Comparison of ENCODE assay signal across 8 mouse cellular contexts in genomic region chr19:3323753-3324270, GRCm38 (mm10). TPM values are rescaled to one million over a fixed set of nuclear protein-coding genes. Genes with fewer than 3 reads are reported as not detected.
DNase-seq lines count a peak whose midpoint lies in the region; ATAC-seq and TF ChIP-seq lines count a peak whose summit lies in the region.

No protein-coding gene starts in this region.

- peaks cover 1% of the 10 kb centered on the region; the same call in 1 of the 2 replicates for H3K36me3 ChIP-seq in E14TG2a.4 (ENCODE audit: insufficient read depth, low read length)
- H3K36me3 ChIP-seq in heart, embryonic 15.5 days: no peaks in the 10 kb centered on the region
- H3K36me3 ChIP-seq in lung, embryonic 14.5 days (ENCODE audit: insufficient read depth): no peaks in the 10 kb centered on the region

- H3K9ac ChIP-seq in heart, embryonic 15.5 days: peak overlapping the region; percentile 79
- H3K9ac ChIP-seq in lung, embryonic 14.5 days: peak overlapping the region; percentile 59

- ATAC-seq in heart, embryonic 15.5 days (replicated peaks; ENCODE audit: insufficient number of reproducible peaks, insufficient read depth, low FRiP score, low read depth): peak; percentile 9; the same call in 1 of the 2 replicates
- ATAC-seq in lung, embryonic 14.5 days (ENCODE audit: insufficient read depth): peak; percentile 3

- peaks cover 34% of the 10 kb centered on the region for H3K27me3 ChIP-seq in E14TG2a.4 (ENCODE audit: insufficient read depth, low read length)
- no peaks in the 10 kb centered on the region for H3K27me3 ChIP-seq in heart, embryonic 15.5 days
- 0 out of 2 replicates have a peak, but pooled peaks cover 6% of the 10 kb centered on the region for H3K27me3 ChIP-seq in lung, embryonic 14.5 days (ENCODE audit: insufficient read depth, low read length)

- H3K4me2 ChIP-seq in heart, embryonic 15.5 days: peak overlapping the region; percentile 98
- peak overlapping the region; percentile 99 for H3K4me2 ChIP-seq in lung, embryonic 14.5 days

- peak overlapping the region; percentile 91 for H3K4me3 ChIP-seq in E14TG2a.4 (replicated peaks; ENCODE audit: low read length)
- H3K4me3 ChIP-seq in embryonic fibroblast, embryonic 13.5 days (ENCODE audit: insufficient read depth, low read length): peak overlapping the region; percentile 55
- H3K4me3 ChIP-seq in heart, embryonic 15.5 days: peak overlapping the region; percentile 88
- H3K4me3 ChIP-seq in lung, embryonic 14.5 days (ENCODE audit: low read depth, low read length): peak overlapping the region; percentile 59

- H3K4me1 ChIP-seq in E14TG2a.4 (replicated peaks; ENCODE audit: low read depth, low read length): peaks cover 62% of the 10 kb centered on the region
- peaks cover 3% of the 10 kb centered on the region for H3K4me1 ChIP-seq in embryonic fibroblast, embryonic 13.5 days (ENCODE audit: control insufficient read depth, insufficient read depth, low read length)
- peaks cover 41% of the 10 kb centered on the region for H3K4me1 ChIP-seq in heart, embryonic 15.5 days (replicated peaks)
- H3K4me1 ChIP-seq in lung, embryonic 14.5 days (ENCODE audit: insufficient read depth): peaks cover 18% of the 10 kb centered on the region

- no peaks in the 10 kb centered on the region for H3K9me3 ChIP-seq in E14TG2a.4 (ENCODE audit: low read length)
- no peaks in the 10 kb centered on the region for H3K9me3 ChIP-seq in heart, embryonic 15.5 days (replicated peaks)
- H3K9me3 ChIP-seq in lung, embryonic 14.5 days (ENCODE audit: low read depth, low read length): no peaks in the 10 kb centered on the region

- peak; percentile 96 for DNase-seq in adrenal gland, postnatal 36 days
- DNase-seq in kidney, postnatal 14 days: peak; percentile 90
- DNase-seq in lung, embryonic 14.5 days: peak; percentile 53
- DNase-seq in ovary, postnatal 10 days (ENCODE audit: low spot score): peak; percentile 48
- DNase-seq in thymus, postnatal 36 days: peak; percentile 45 to 57

- no peak for TF ChIP-seq CTCF in E14TG2a.4 (conservative IDR thresholded peaks at IDR 0.05; ENCODE audit: low read length)
- TF ChIP-seq CTCF in embryonic fibroblast, embryonic 13.5 days (IDR thresholded peaks at IDR 0.05; ENCODE audit: borderline replicate concordance, insufficient read depth, low read length): no peak
- TF ChIP-seq CTCF in lung, embryonic 14.5 days (IDR thresholded peaks at IDR 0.05; ENCODE audit: low read depth): no peak

- H3K27ac ChIP-seq in embryonic fibroblast, embryonic 13.5 days (ENCODE audit: insufficient read depth, low read length): peak overlapping the region; percentile 86
- peak overlapping the region; percentile 98 for H3K27ac ChIP-seq in heart, embryonic 15.5 days
- peak overlapping the region; percentile 94; the same call in 1 of the 2 replicates for H3K27ac ChIP-seq in lung, embryonic 14.5 days (ENCODE audit: low read depth)

- WGBS in heart, embryonic 15.5 days: under 1% methylated on average over 34 of the region's 34 CpGs
- WGBS in lung, embryonic 14.5 days: under 1% methylated on average over 34 of the region's 34 CpGs

- peak; percentile 35; the same call in 1 of the 2 replicates for TF ChIP-seq POLR2A in embryonic fibroblast, embryonic 13.5 days (IDR thresholded peaks at IDR 0.05; ENCODE audit: low read depth, low read length)

RNA-seq across cellular contexts. Expression of gene Cpt1a, which starts 1.7 kb away (rescaled TPM):
- total RNA-seq in adrenal gland, postnatal 36 days (2021): 100 to 1,000 TPM; 265 to 423 TPM
- 35.2 and 38.0 TPM in 2 replicates for polyA plus RNA-seq in embryonic fibroblast, embryonic 13.5 days (2011; ENCODE audit: insufficient read length, low read depth, missing spikeins)
- 25.7 and 36.0 TPM in 2 replicates for polyA plus RNA-seq in heart, embryonic 15.5 days (2015; fragmentation: Nextera tagmentation; extraction: Ambion mirVana)
- polyA plus RNA-seq in lung, embryonic 14.5 days (2014; fragmentation: Nextera tagmentation; extraction: Ambion mirVana): 18.9 and 19.7 TPM in 2 replicates

RNA-seq across cellular contexts. Expression of gene Ighmbp2, which starts 41.0 kb away (rescaled TPM):
- total RNA-seq in adrenal gland, postnatal 36 days (2021): 1 to 10 TPM; 5.2 to 6.7 TPM
- polyA plus RNA-seq in embryonic fibroblast, embryonic 13.5 days (2011; ENCODE audit: insufficient read length, low read depth, missing spikeins): 4.7 and 5.7 TPM in 2 replicates
- polyA plus RNA-seq in heart, embryonic 15.5 days (2015; fragmentation: Nextera tagmentation; extraction: Ambion mirVana): 5.3 and 7.0 TPM in 2 replicates
- 9.7 and 9.8 TPM in 2 replicates for polyA plus RNA-seq in lung, embryonic 14.5 days (2014; fragmentation: Nextera tagmentation; extraction: Ambion mirVana)

RNA-seq across cellular contexts. Expression of gene Mrpl21, which starts 41.1 kb away (rescaled TPM):
- 10 to 100 TPM; 70.0 to 74.4 TPM for total RNA-seq in adrenal gland, postnatal 36 days (2021)
- polyA plus RNA-seq in embryonic fibroblast, embryonic 13.5 days (2011; ENCODE audit: insufficient read length, low read depth, missing spikeins): 47.9 and 54.3 TPM in 2 replicates
- polyA plus RNA-seq in heart, embryonic 15.5 days (2015; fragmentation: Nextera tagmentation; extraction: Ambion mirVana): 83.5 and 94.8 TPM in 2 replicates
- 127 and 130 TPM in 2 replicates for polyA plus RNA-seq in lung, embryonic 14.5 days (2014; fragmentation: Nextera tagmentation; extraction: Ambion mirVana)

Comparison
In these comparisons a context has a peak if more than half of its experiments do, and no peak if none do; other contexts are left out.
1. Peak in every context shown above with its lines: DNase-seq, ATAC-seq, H3K4me3 ChIP-seq and H3K27ac ChIP-seq.